Mouse (Mus musculus): Measurements from ENCODE around the gene Myo10. TPM values are rescaled to one million over a fixed set of nuclear protein-coding genes. Genes with fewer than 3 reads are reported as not detected.

Gene Myo10
- 12.5 and 16.4 TPM in 2 replicates for polyA plus RNA-seq (2015; fragmentation: Nextera tagmentation; extraction: Ambion mirVana)

DNA sequence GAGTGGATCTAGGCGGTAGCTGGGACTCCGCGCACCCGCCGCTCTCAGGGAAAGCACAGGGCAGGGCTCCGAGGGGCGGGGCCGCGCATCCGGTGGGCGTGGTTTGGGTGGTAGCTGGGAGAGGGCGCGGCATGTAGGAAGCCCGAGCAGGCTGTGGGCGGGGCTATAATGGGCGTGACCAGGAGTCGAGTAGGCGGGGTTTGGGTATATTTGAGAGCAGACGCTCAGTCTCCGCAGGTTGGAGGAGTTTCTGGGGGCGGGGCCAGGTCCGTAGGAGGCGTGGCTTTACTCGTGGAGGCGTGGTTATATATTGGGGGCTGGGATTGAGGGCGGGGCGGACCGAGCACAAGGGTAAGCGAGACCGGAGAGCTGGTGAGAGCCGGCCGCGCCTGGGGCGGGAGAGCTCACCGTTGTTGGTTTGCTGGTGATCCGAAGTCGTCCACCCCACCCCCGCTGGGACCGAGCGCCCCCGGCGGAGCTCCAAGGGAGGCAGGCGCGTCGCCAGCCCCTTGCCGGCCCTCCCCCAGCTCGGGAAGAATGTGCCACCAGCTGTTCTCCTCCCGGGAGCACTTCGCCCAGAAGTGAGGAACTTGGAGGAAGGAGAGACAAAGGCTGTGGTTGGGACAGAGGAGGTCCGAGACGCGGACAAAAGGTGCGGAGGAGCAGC, at the start of gene Myo10:
Gene Myo10, plus strand, starts transcription at position 326 of the 667 bp plus-strand sequence.
- Histone ChIP-seq H3K36me3 (no peaks in the 10 kb centered on the region), H3K4me2 (peak within 1 kb of the TSS; percentile 96), H3K9ac (peak within 1 kb of the TSS; percentile 73), H3K4me1 (replicated peaks) (peaks cover 10% of the 10 kb centered on the region; the same call in 1 of the 2 replicates), H3K27me3 (0 out of 2 replicates have a peak, but pooled peaks cover 5% of the 10 kb centered on the region), H3K27ac (peak within 1 kb of the TSS; percentile 76), H3K4me3 (peak within 1 kb of the TSS; percentile 77), H3K9me3 (replicated peaks) (no peaks in the 10 kb centered on the region)
- under 1% methylated on average over 52 of the region's 53 CpGs for WGBS
- peak; percentile 95 for ATAC-seq (replicated peaks; ENCODE audit: insufficient number of reproducible peaks, insufficient read depth, low FRiP score, low read depth)

DNA sequence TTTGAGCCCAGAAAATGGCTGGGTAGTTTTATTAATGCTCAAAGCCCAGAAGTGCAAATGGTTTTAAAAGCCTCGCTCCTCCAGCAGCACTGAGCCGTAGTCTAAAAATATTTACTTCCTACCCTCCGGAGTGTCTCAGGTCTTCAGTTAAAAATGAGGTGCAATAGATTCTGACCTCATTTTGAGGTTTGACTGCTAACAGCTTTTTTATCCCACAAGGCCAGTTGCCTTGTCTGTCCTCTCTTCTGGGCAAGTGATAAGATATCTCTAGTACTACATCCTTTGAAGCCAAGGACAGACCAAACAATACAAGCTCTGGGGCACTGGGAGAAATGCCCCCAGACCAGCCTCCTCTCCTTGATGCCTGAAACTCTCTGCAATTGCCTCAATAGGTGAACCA, 49.2 kb upstream of the Myo10 start:
- H3K9ac ChIP-seq = no peak overlapping the region
- H3K4me2 ChIP-seq = no peak overlapping the region
- no peaks in the 10 kb centered on the region for H3K36me3 ChIP-seq
- no peak overlapping the region for H3K4me3 ChIP-seq
- 13% methylated on average over 3 of the region's 3 CpGs for WGBS
- no peaks in the 10 kb centered on the region for H3K4me1 ChIP-seq (replicated peaks)
- no peak overlapping the region for H3K27ac ChIP-seq
- ATAC-seq (replicated peaks; ENCODE audit: insufficient number of reproducible peaks, insufficient read depth, low FRiP score, low read depth) = no peak
- no peaks in the 10 kb centered on the region for H3K9me3 ChIP-seq (replicated peaks)
- H3K27me3 ChIP-seq = 0 out of 2 replicates have a peak, but pooled peaks cover 3% of the 10 kb centered on the region

DNA sequence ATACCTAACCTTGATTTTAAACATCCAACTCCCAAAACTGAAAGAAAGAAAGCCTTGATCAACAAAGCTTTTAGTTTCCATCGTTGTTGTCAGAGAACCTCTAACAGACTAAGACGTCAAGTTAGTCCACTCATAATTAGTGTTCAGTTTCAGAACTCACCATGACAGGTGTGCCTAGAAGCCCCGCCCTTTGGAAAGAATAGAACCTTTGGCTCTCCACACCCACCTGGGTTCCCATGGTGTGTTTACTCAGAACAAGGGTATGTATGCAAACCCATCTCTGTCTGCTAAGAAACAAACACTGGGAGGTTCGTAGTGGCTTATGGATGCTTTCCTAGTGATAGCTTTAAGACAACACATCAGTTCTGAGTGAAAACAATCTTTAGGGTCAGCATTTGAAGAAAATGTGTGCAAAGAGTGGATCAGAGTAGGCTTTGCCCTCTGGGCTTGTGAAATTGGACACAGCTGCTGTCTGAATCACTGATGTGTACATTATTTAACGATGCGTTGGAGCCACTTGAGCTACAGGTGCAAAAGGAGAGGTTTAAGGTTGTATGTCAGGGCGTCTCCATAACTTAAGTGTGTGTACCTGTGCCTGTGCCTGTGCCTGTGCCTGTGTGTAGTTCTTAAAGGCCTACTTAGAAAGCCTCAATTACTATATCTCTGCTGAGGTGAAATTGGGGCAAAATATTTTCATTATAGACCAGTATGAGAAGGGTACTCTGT, 48.3 kb upstream of the Myo10 start:
- Histone ChIP-seq H3K36me3 (no peaks in the 10 kb centered on the region), H3K9ac (no peak overlapping the region), H3K4me1 (replicated peaks) (no peaks in the 10 kb centered on the region), H3K4me3 (no peak overlapping the region), H3K27ac (no peak overlapping the region), H3K4me2 (no peak overlapping the region), H3K27me3 (0 out of 2 replicates have a peak, but pooled peaks cover 3% of the 10 kb centered on the region), H3K9me3 (replicated peaks) (no peaks in the 10 kb centered on the region)
- no peak for ATAC-seq (replicated peaks; ENCODE audit: insufficient number of reproducible peaks, insufficient read depth, low FRiP score, low read depth)
- WGBS = 79% methylated on average over 7 of the region's 7 CpGs

DNA sequence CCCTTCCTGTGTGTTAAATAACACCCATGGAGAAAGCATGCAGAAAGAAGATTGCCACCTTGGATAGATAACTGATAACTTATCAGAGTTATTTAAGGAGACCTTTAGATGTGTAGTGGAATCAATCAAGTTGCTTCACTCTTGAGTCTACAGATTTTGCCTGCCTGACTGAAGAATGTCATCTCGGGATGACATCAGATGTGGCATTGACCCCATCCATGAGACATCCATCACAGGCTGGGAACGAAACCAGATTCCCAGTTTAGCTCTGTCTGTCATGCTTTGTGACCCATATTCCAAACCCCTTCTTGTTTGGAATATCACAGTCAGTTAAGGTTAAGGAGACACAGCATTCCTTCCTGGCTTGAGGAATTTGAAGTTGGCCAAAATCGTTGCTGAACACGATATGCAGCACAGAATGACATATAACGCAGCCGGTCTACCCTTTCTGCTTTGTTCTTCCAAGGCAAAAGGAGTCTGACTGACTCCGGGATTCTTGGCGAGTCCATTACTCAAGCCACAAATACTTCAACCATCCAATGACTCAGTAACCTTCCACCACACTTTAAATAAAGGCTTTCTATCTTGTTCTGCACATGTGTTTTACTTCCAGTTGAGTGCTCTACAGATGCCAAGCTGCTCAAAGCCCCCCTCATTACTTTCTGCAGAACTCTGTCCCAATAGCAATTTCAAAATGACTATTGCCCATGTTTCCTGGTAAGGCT, 44.8 kb upstream of the Myo10 start:
- Histone ChIP-seq H3K27ac (no peak overlapping the region), H3K4me1 (replicated peaks) (no peaks in the 10 kb centered on the region), H3K9me3 (replicated peaks) (no peaks in the 10 kb centered on the region), H3K27me3 (no peaks in the 10 kb centered on the region), H3K4me2 (no peak overlapping the region), H3K4me3 (no peak overlapping the region), H3K36me3 (no peaks in the 10 kb centered on the region), H3K9ac (no peak overlapping the region)
- no peak for ATAC-seq (replicated peaks; ENCODE audit: insufficient number of reproducible peaks, insufficient read depth, low FRiP score, low read depth)
- WGBS = 58% methylated on average over 8 of the region's 8 CpGs

DNA sequence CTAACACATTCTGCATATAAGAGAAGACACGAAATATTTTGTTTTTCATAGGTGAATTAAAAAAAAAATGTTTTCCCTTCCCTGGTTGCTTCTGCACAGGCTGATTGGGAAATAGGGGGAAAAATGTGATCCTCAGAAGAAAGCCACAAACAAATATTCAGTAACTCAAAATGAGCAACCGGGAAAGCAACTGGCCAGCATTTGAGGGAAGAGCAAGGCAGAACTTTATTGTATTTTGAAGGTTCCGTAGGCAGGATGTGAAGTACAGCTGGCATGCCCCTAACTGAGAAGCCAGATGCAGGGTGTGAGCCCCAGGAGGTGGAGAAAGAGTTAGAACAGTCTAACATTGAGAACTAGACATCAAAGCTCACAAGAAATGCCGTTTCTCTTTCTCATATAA, 44.0 kb upstream of the Myo10 start:
- ATAC-seq (replicated peaks; ENCODE audit: insufficient number of reproducible peaks, insufficient read depth, low FRiP score, low read depth) = no peak
- Histone ChIP-seq H3K4me1 (replicated peaks) (no peaks in the 10 kb centered on the region), H3K36me3 (no peaks in the 10 kb centered on the region), H3K4me2 (no peak overlapping the region), H3K9me3 (replicated peaks) (no peaks in the 10 kb centered on the region), H3K27me3 (no peaks in the 10 kb centered on the region), H3K9ac (no peak overlapping the region), H3K4me3 (no peak overlapping the region), H3K27ac (no peak overlapping the region)
- 74% methylated on average over 4 of the region's 4 CpGs for WGBS

DNA sequence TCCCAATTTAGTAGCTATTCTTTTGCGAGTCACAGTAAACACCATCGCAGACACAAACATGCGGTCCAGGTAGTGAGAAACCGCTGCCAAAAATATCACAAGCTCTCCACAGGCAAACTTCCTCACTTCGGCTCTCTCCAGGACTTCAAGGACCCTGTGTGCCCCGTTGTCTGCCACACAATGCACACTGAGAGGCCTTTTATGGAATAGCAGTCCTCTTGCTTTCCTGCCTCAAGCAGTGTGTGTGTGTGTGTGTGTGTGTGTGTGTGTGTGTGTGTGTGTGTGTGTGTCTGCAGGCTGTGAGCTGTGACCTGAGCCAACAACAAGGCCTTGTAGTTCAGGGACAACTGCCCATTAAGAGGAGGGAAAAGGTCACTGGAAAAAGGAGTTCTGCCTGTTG, 41.6 kb upstream of the Myo10 start:
- Histone ChIP-seq H3K4me1 (replicated peaks) (no peaks in the 10 kb centered on the region), H3K4me2 (no peak overlapping the region), H3K36me3 (no peaks in the 10 kb centered on the region), H3K9ac (no peak overlapping the region), H3K27me3 (no peaks in the 10 kb centered on the region), H3K9me3 (replicated peaks) (no peaks in the 10 kb centered on the region), H3K27ac (no peak overlapping the region), H3K4me3 (no peak overlapping the region)
- 22% methylated on average over 6 of the region's 6 CpGs for WGBS
- no peak for ATAC-seq (replicated peaks; ENCODE audit: insufficient number of reproducible peaks, insufficient read depth, low FRiP score, low read depth)

DNA sequence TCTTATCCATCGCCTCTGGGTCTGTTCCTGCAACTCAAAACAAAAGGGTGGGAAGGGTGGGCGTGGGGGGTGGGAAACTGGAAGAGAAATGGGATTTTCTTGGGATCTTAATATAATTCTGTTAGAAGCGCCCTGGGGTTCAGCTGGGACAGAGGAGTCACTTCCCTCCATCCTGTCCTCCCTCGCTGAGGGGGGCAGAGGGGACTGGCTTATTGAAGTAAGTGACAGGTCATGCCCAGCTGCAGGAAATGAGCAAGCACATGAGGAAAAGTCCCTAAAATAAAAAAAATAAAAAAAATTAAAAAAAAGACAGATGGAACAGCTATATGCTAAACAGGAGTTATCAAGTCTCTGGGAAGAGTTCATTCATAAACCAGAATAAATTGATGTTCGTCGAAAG, 40.3 kb upstream of the Myo10 start:
- WGBS = 54% methylated on average over 6 of the region's 6 CpGs
- Histone ChIP-seq H3K4me1 (replicated peaks) (0 out of 2 replicates have a peak, but pooled peaks cover 2% of the 10 kb centered on the region), H3K27me3 (no peaks in the 10 kb centered on the region), H3K4me2 (no peak overlapping the region), H3K27ac (no peak overlapping the region), H3K36me3 (no peaks in the 10 kb centered on the region), H3K9me3 (replicated peaks) (no peaks in the 10 kb centered on the region), H3K4me3 (no peak overlapping the region), H3K9ac (no peak overlapping the region)
- no peak for ATAC-seq (replicated peaks; ENCODE audit: insufficient number of reproducible peaks, insufficient read depth, low FRiP score, low read depth)

DNA sequence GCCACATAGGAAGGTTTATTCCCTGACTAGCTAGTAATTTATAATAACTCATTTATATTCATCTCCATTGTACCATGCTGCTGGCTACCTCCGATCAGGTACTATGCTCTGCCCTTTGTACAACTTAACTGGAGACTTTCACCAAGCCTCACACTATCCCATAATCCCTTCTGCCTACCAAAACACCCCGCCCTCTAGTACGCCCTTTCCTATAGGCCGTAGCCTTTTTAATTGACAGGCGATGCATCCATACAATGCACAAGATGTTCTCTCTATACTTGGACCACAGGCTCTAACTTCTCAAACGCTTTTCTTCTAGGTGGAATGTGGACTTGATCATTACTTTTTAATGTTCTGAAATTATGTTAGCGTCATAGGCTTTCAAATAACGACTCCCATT, 39.0 kb upstream of the Myo10 start:
- Histone ChIP-seq H3K9ac (no peak overlapping the region), H3K4me1 (replicated peaks) (0 out of 2 replicates have a peak, but pooled peaks cover 2% of the 10 kb centered on the region), H3K27ac (no peak overlapping the region), H3K36me3 (no peaks in the 10 kb centered on the region), H3K4me3 (no peak overlapping the region), H3K27me3 (no peaks in the 10 kb centered on the region), H3K9me3 (replicated peaks) (no peaks in the 10 kb centered on the region), H3K4me2 (no peak overlapping the region)
- no peak for ATAC-seq (replicated peaks; ENCODE audit: insufficient number of reproducible peaks, insufficient read depth, low FRiP score, low read depth)
- 84% methylated on average over 8 of the region's 8 CpGs for WGBS

DNA sequence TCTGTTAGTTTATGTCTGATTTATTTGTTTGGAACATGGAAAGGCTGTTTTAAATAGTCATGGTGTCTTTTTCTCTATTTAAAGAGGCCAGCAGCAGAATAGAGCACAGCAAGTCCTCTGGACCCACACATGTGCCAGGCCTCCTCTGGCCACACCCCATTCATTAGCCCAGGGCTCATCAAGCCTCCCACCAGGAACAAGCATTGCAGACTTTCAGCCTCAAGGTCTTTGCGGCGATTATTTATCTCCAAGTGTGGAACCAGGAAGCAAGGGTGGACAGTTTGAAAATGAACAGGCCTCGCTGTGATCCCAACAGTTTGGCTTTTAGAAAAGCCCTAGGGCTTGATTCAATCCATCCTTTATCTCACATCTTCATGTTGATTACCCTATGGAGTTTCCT, 35.5 kb upstream of the Myo10 start:
- H3K27me3 ChIP-seq = 0 out of 2 replicates have a peak, but pooled peaks cover 3% of the 10 kb centered on the region
- no peak overlapping the region for H3K27ac ChIP-seq
- 29% methylated on average over 3 of the region's 3 CpGs for WGBS

DNA sequence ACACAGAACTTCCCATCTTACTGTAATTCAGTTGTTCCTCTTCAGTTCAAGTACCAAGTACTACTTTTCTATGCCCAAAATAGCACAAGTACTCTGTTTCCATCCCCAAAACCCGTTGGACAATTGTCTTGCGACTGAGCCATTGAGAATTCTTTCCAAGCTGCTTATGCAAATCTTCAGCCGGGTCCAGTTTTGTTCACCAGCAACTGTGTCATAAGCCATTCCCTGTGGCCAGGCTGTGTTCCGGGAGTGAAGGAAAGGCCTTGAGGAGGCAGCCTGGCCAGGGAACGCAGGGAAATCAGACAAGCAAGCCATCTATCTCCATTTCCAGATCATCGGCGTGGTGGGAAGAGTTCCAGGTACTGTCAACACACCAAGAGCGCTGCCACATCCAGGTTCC, 34.4 kb upstream of the Myo10 start:
- H3K9me3 ChIP-seq (replicated peaks) = no peaks in the 10 kb centered on the region
- 0 out of 2 replicates have a peak, but pooled peaks cover 2% of the 10 kb centered on the region for H3K4me1 ChIP-seq (replicated peaks)
- H3K4me3 ChIP-seq = no peak overlapping the region
- ATAC-seq (replicated peaks; ENCODE audit: insufficient number of reproducible peaks, insufficient read depth, low FRiP score, low read depth) = no peak
- no peak overlapping the region for H3K4me2 ChIP-seq
- 0 out of 2 replicates have a peak, but pooled peaks cover 3% of the 10 kb centered on the region for H3K27me3 ChIP-seq
- no peak overlapping the region for H3K9ac ChIP-seq
- H3K36me3 ChIP-seq = no peaks in the 10 kb centered on the region
- WGBS = 54% methylated on average over 8 of the region's 8 CpGs
- no peak overlapping the region for H3K27ac ChIP-seq

More for the DNA sequence above, 35.5 kb upstream of the Myo10 start:
- Histone ChIP-seq H3K36me3 (no peaks in the 10 kb centered on the region), H3K9me3 (replicated peaks) (no peaks in the 10 kb centered on the region), H3K9ac (no peak overlapping the region), H3K4me3 (no peak overlapping the region), H3K4me1 (replicated peaks) (0 out of 2 replicates have a peak, but pooled peaks cover 2% of the 10 kb centered on the region), H3K4me2 (no peak overlapping the region)
- ATAC-seq (replicated peaks; ENCODE audit: insufficient number of reproducible peaks, insufficient read depth, low FRiP score, low read depth) = no peak

DNA sequence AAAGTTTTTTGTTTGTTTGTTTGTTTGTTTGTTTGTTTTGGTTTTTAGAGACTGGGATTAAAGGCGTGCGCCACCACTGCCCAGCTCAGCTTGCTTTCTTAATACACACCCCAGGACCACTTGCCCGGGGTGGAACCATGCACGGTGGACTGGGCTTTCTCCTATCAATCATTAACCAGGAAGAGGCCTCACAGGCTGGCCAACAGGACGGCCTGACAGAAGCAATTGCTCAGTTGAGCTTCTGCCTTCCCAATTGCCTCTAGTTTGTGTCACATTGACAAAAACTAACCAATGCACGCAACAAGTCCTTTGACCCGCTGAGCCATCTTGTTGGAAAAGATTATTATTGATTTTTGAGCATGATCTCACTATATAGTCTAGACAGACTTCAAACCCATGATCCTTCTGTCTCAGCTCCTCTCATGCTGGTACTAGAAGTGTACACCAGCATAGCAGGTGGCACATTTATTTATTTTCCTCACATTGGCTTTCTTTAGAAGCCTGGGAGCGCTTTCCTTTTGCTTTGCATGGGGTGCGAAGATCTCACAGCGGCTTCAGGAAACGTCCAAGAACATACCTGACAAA, 32.9 kb upstream of the Myo10 start:
- H3K27ac ChIP-seq = no peak overlapping the region
- 83% methylated on average over 11 of the region's 11 CpGs for WGBS

More for the DNA sequence above, 32.9 kb upstream of the Myo10 start:
- Histone ChIP-seq H3K36me3 (no peaks in the 10 kb centered on the region), H3K4me1 (replicated peaks) (0 out of 2 replicates have a peak, but pooled peaks cover 2% of the 10 kb centered on the region), H3K4me2 (no peak overlapping the region), H3K9ac (no peak overlapping the region), H3K27me3 (0 out of 2 replicates have a peak, but pooled peaks cover 3% of the 10 kb centered on the region), H3K9me3 (replicated peaks) (no peaks in the 10 kb centered on the region), H3K4me3 (no peak overlapping the region)
- ATAC-seq (replicated peaks; ENCODE audit: insufficient number of reproducible peaks, insufficient read depth, low FRiP score, low read depth) = no peak

Measured in heart, embryonic 15.5 days (tissue).